Mouse (Mus musculus): ENCODE data around the gene Rint1.

- TF ChIP-seq CTCF (IDR thresholded peaks at IDR 0.05; ENCODE audit: low read depth) (no peak), EP300 (optimal IDR thresholded peaks at IDR 0.05) (no peak)
Measured at GRCm38 (mm10) chr5:23743261-23743660, 44.2 kb upstream of the Rint1 start.

All from stomach, postnatal 0 days (tissue).